9 mouse cellular contexts compared by ENCODE assay signal in the genomic region with DNA sequence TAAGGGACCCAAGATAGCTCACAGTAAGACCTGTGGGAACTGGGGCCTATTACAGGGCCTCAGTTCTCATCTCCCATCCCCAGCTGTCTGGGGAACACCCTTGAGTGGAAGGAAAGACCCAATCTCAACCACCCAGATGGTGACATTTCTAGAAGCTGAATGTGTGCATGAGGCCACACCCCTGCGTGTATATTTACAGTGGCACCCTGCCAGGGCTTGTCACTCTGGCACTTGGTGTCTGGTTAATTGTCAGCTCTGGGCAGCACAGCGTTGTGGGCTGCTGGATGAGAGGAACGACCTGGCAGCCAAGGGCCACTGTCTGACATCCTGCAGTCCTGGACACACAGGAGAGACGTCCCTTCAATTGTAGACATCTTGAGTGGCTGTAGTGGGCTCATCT. TPM values are rescaled to one million over a fixed set of nuclear protein-coding genes. Genes with fewer than 3 reads are reported as not detected.
DNase-seq lines count a peak whose midpoint lies in the region; ATAC-seq and TF ChIP-seq lines count a peak whose summit lies in the region.
"Had no signal": no experiment of that assay in that cellular context is flagged by ENCODE, and none has a peak within 500 bp of the region (broad histone marks: within the 10 kb centered on the region; RNA-seq: fewer than 3 reads in every experiment).

No protein-coding gene starts in this region.

- intact Hi-C loops in left cerebral cortex, adult 2 months (cut with DNase I): no loop called here

- H3K27me3 ChIP-seq in heart, embryonic 10.5 days (ENCODE audit: insufficient read depth, poor library complexity, severe bottlenecking): no peaks in the 10 kb centered on the region
- H3K27me3 ChIP-seq in limb, embryonic 13.5 days: no peaks in the 10 kb centered on the region
- H3K27me3 ChIP-seq in neural tube, embryonic 14.5 days (ENCODE audit: control insufficient read depth, insufficient read depth, low read length): no peaks in the 10 kb centered on the region
- H3K27me3 ChIP-seq: CH12.LX had no signal

- no peak for TF ChIP-seq CTCF in left cerebral cortex, adult 2 months (IDR thresholded peaks at IDR 0.05)

- H3K4me2 ChIP-seq in limb, embryonic 13.5 days (replicated peaks): peak overlapping the region; percentile 25; the same call in 1 of the 2 replicates
- H3K4me2 ChIP-seq in neural tube, embryonic 14.5 days (ENCODE audit: low read depth, low read length): peak overlapping the region; percentile 8; the same call in 1 of the 2 replicates

- peaks cover 74% of the 10 kb centered on the region for H3K4me1 ChIP-seq in heart, embryonic 10.5 days
- peaks cover 43% of the 10 kb centered on the region for H3K4me1 ChIP-seq in limb, embryonic 13.5 days
- H3K4me1 ChIP-seq in neural tube, embryonic 14.5 days (ENCODE audit: control insufficient read depth, insufficient read depth, low read length): peaks cover 30% of the 10 kb centered on the region

- no peak for ATAC-seq in cerebellum, adult (ENCODE audit: insufficient number of reproducible peaks, low FRiP score, low TSS enrichment)
- no peak for ATAC-seq in limb, embryonic 13.5 days (ENCODE audit: low FRiP score, low read depth)
- no peak for ATAC-seq in neural tube, embryonic 14.5 days (ENCODE audit: low read depth)

- H3K36me3 ChIP-seq in heart, embryonic 10.5 days: peaks cover 24% of the 10 kb centered on the region
- peaks cover 27% of the 10 kb centered on the region for H3K36me3 ChIP-seq in limb, embryonic 13.5 days
- H3K36me3 ChIP-seq in neural tube, embryonic 14.5 days (ENCODE audit: control insufficient read depth, insufficient read depth, low read length): no peaks in the 10 kb centered on the region

- H3K9me3 ChIP-seq in heart, embryonic 10.5 days: no peaks in the 10 kb centered on the region
- H3K9me3 ChIP-seq in limb, embryonic 13.5 days: no peaks in the 10 kb centered on the region
- H3K9me3 ChIP-seq in neural tube, embryonic 14.5 days (ENCODE audit: control insufficient read depth, low read length): no peaks in the 10 kb centered on the region

- DNase-seq in cerebellum, adult 9-11 months: peak; percentile 57
- peak; percentile 83 for DNase-seq in 416B (ENCODE audit: low read depth)
- DNase-seq in heart, embryonic 10.5 days (ENCODE audit: low spot score): peak; percentile 93
- DNase-seq in embryo, embryonic 9.5 days (ENCODE audit: extremely low spot score): no peak
- no peak for DNase-seq in left cerebral cortex, adult 2 months (ENCODE audit: extremely low spot score in 1 of 2, low spot score in 2 of 2)

- WGBS in heart, embryonic 10.5 days: 53% methylated on average over 4 of the region's 4 CpGs
- WGBS in limb, embryonic 13.5 days: 69% methylated on average over 4 of the region's 4 CpGs
- WGBS in neural tube, embryonic 14.5 days: 64% methylated on average over 4 of the region's 4 CpGs

- H3K27ac ChIP-seq in heart, embryonic 10.5 days: peak overlapping the region; percentile 100
- no peak overlapping the region for H3K27ac ChIP-seq in limb, embryonic 13.5 days
- H3K27ac ChIP-seq in neural tube, embryonic 14.5 days (ENCODE audit: low read depth, low read length): no peak overlapping the region
- no peak overlapping the region for H3K27ac ChIP-seq in left cerebral cortex, adult 2 months

- no peak overlapping the region for H3K9ac ChIP-seq in limb, embryonic 13.5 days
- no peak overlapping the region for H3K9ac ChIP-seq in neural tube, embryonic 14.5 days (replicated peaks; ENCODE audit: low read depth, low read length)

- 0 out of 2 replicates have a peak overlapping the region, but pooled peaks have one; percentile 13 for H3K4me3 ChIP-seq in heart, embryonic 10.5 days
- no peak overlapping the region for H3K4me3 ChIP-seq in limb, embryonic 13.5 days
- H3K4me3 ChIP-seq in neural tube, embryonic 14.5 days (ENCODE audit: low read depth, low read length): no peak overlapping the region
- H3K4me3 ChIP-seq in left cerebral cortex, adult 2 months: no peak overlapping the region

RNA-seq across cellular contexts. Expression of a gene that starts 3.0 kb away (rescaled TPM):
- polyA plus RNA-seq in heart, embryonic 10.5 days (2016; fragmentation: Nextera tagmentation; extraction: Ambion mirVana): 312 and 332 TPM in 2 replicates
- polyA plus RNA-seq in limb, embryonic 13.5 days (2015; fragmentation: Nextera tagmentation; extraction: Ambion mirVana): 268 and 284 TPM in 2 replicates
- 291 and 304 TPM in 2 replicates for polyA plus RNA-seq in neural tube, embryonic 14.5 days (2014; fragmentation: Nextera tagmentation; extraction: Ambion mirVana)
- total RNA-seq in left cerebral cortex, adult 2 months (2021): 100 to 1,000 TPM; 244 to 274 TPM

RNA-seq across cellular contexts. Expression of a gene that starts 32.4 kb away (rescaled TPM):
- polyA plus RNA-seq in heart, embryonic 10.5 days (2016; fragmentation: Nextera tagmentation; extraction: Ambion mirVana): 0.36 and 3.9 TPM in 2 replicates
- polyA plus RNA-seq in limb, embryonic 13.5 days (2015; fragmentation: Nextera tagmentation; extraction: Ambion mirVana): 6.2 and 11.2 TPM in 2 replicates
- polyA plus RNA-seq in neural tube, embryonic 14.5 days (2014; fragmentation: Nextera tagmentation; extraction: Ambion mirVana): 10.7 and 12.5 TPM in 2 replicates
- 10 to 100 TPM; 29.1 to 38.0 TPM for total RNA-seq in left cerebral cortex, adult 2 months (2021)

RNA-seq across cellular contexts. Expression of a gene that starts 59.8 kb away (rescaled TPM):
- polyA plus RNA-seq in heart, embryonic 10.5 days (2016; fragmentation: Nextera tagmentation; extraction: Ambion mirVana): 4.2 TPM in 2 replicates
- polyA plus RNA-seq in limb, embryonic 13.5 days (2015; fragmentation: Nextera tagmentation; extraction: Ambion mirVana): 2.3 and 3.4 TPM in 2 replicates
- polyA plus RNA-seq in neural tube, embryonic 14.5 days (2014; fragmentation: Nextera tagmentation; extraction: Ambion mirVana): 1.1 and 1.3 TPM in 2 replicates
- total RNA-seq in left cerebral cortex, adult 2 months (2021): 10 to 100 TPM; 15.1 to 19.2 TPM

Comparison
In these comparisons a context has a peak if more than half of its experiments do, and no peak if none do; other contexts are left out.
1. DNase-seq: peak in cerebellum, adult 9-11 months (single experiment), 416B (single experiment) and heart, embryonic 10.5 days (single experiment); none in embryo, embryonic 9.5 days (single experiment) and left cerebral cortex, adult 2 months (0 of 2).